ENCODE assay signal across 8 mouse cellular contexts in genomic region chr3:152107149-152108002, GRCm38 (mm10). TPM values are rescaled to one million over a fixed set of nuclear protein-coding genes. Genes with fewer than 3 reads are reported as not detected.
DNase-seq lines count a peak whose midpoint lies in the region; ATAC-seq and TF ChIP-seq lines count a peak whose summit lies in the region.

No protein-coding gene starts in this region.

- peak overlapping the region; percentile 56 for H3K4me2 ChIP-seq in heart, postnatal 0 days (ENCODE audit: low read depth, low read length)

- peaks cover 19% of the 10 kb centered on the region for H3K4me1 ChIP-seq in heart, postnatal 0 days (ENCODE audit: control insufficient read depth, insufficient read depth)
- peaks cover 75% of the 10 kb centered on the region for H3K4me1 ChIP-seq in megakaryocyte, embryonic 14.5 days

- no peaks in the 10 kb centered on the region for H3K27me3 ChIP-seq in heart, postnatal 0 days (ENCODE audit: control insufficient read depth, insufficient read depth, low read length)
- peaks cover 23% of the 10 kb centered on the region for H3K27me3 ChIP-seq in megakaryocyte, embryonic 14.5 days (replicated peaks)

- peak overlapping the region; percentile 83; the same call in 1 of the 2 replicates for H3K27ac ChIP-seq in left cerebral cortex, adult 2 months
- H3K27ac ChIP-seq in heart, postnatal 0 days (ENCODE audit: low read depth): no peak overlapping the region

- DNase-seq in left cerebral cortex, adult 2 months (ENCODE audit: extremely low spot score in 1 of 2, low spot score in 2 of 2): no peak
- no peak for DNase-seq in left cerebral cortex, adult 18-20 months (ENCODE audit: low spot score in 2 of 2)
- peak; percentile 74 to 75 for DNase-seq in cerebellum, postnatal 10 days
- DNase-seq in heart, postnatal 0 days (ENCODE audit: low spot score): no peak
- peak; percentile 30 to 46 for DNase-seq in thymus, postnatal 36 days
- no peak for DNase-seq in c-Kit-positive CD71-positive TER-119-positive erythroid progenitor cells, embryonic 14.5 days (ENCODE audit: low spot score)

- no peaks in the 10 kb centered on the region for H3K36me3 ChIP-seq in heart, postnatal 0 days (replicated peaks; ENCODE audit: control insufficient read depth, insufficient read depth, low read length)
- H3K36me3 ChIP-seq in megakaryocyte, embryonic 14.5 days (replicated peaks; ENCODE audit: low read length): no peaks in the 10 kb centered on the region

- no peak for TF ChIP-seq CTCF in left cerebral cortex, adult 2 months (IDR thresholded peaks at IDR 0.05)
- no peak for TF ChIP-seq CTCF in heart, postnatal 0 days (IDR thresholded peaks at IDR 0.05; ENCODE audit: low read depth)

- H3K4me3 ChIP-seq in left cerebral cortex, adult 2 months: peak overlapping the region; percentile 44
- H3K4me3 ChIP-seq in heart, postnatal 0 days (ENCODE audit: low read depth, low read length): peak overlapping the region; percentile 33
- H3K4me3 ChIP-seq in megakaryocyte, embryonic 14.5 days (replicated peaks): peak overlapping the region; percentile 88

- intact Hi-C loops in left cerebral cortex, adult 2 months (cut with DNase I): loop anchor here (2.0 kb wide), 1 partner anchor 85 kb away; no protein-coding TSS in a partner anchor

- WGBS in heart, postnatal 0 days: 20% methylated on average over 30 of the region's 30 CpGs

- H3K9ac ChIP-seq in heart, postnatal 0 days (replicated peaks; ENCODE audit: low read depth, low read length): no peak overlapping the region

- no peak for ATAC-seq in heart, postnatal 0 days (ENCODE audit: insufficient read depth, low read depth)
- ATAC-seq in frontal cortex, adult (ENCODE audit: low TSS enrichment): no peak

- no peak for TF ChIP-seq EP300 in heart, postnatal 0 days (IDR thresholded peaks at IDR 0.05; ENCODE audit: low read depth)

- no peaks in the 10 kb centered on the region for H3K9me3 ChIP-seq in heart, postnatal 0 days (replicated peaks; ENCODE audit: control insufficient read depth, low read length)
- peaks cover 14% of the 10 kb centered on the region for H3K9me3 ChIP-seq in megakaryocyte, embryonic 14.5 days

RNA-seq across cellular contexts. Expression of gene Gipc2, which starts 58.7 kb away (rescaled TPM):
- 1 to 10 TPM; 2.8 to 3.2 TPM for total RNA-seq in left cerebral cortex, adult 2 months (2021)
- total RNA-seq in left cerebral cortex, adult 18-20 months (2021): 1 to 10 TPM; 3.2 to 3.5 TPM
- total RNA-seq in heart, postnatal 0 days (2014; rRNA removed; ENCODE audit: low replicate concordance): not detected in 2 replicates
- polyA plus RNA-seq in heart, postnatal 0 days (2015; fragmentation: Nextera tagmentation; extraction: Ambion mirVana): 3.3 and 3.6 TPM in 2 replicates
- 2.4 TPM in 1 of 2 replicates, not detected in the other for polyA plus RNA-seq in megakaryocyte, embryonic 14.5 days (2012; ENCODE audit: insufficient read depth, low replicate concordance)

Comparison
In these comparisons a context has a peak if more than half of its experiments do, and no peak if none do; other contexts are left out.
1. DNase-seq: peak in cerebellum, postnatal 10 days (2 of 2) and thymus, postnatal 36 days (2 of 2); none in left cerebral cortex, adult 2 months (0 of 2), left cerebral cortex, adult 18-20 months (0 of 2), heart, postnatal 0 days (single experiment) and c-Kit-positive CD71-positive TER-119-positive erythroid progenitor cells, embryonic 14.5 days (single experiment).
2. H3K4me3 ChIP-seq: peak in every context shown above with its lines; median percentile 88 in megakaryocyte, embryonic 14.5 days; 44 in left cerebral cortex, adult 2 months; 33 in heart, postnatal 0 days.